Mouse (Mus musculus) heart, embryonic 14.5 days (tissue): ENCODE measurements around the gene Zfp970. TPM values are rescaled to one million over a fixed set of nuclear protein-coding genes. Genes with fewer than 3 reads are reported as not detected.
"Not testable (repeated sequence)": the region's sequence is repeated elsewhere in the genome, so short reads cannot be mapped to it uniquely, and the experiment has no call there.

Experiments used
- ATAC-seq: fragments of 200-750 bp; cut with Nextera tagmentation; 2 replicates; pipeline ENCODE4 v1.8.0; 2017; ENCODE audit warnings: low read depth, moderate TSS enrichment; ENCODE audit not compliant: insufficient number of reproducible peaks, insufficient read depth, low FRiP score
- H3K27ac ChIP-seq, 2 experiments: fragments of 200-500 bp in 1 of 2; fragments of 300-500 bp in 1 of 2; sonication (generic) in 1 of 2; replicated peaks in 1 of 2; 2 replicates each; pipeline ENCODE4 v1.5.1; 2012 to 2014; ENCODE audit warnings: low read depth in 2 of 2, low read length in 2 of 2, control low read depth in 1 of 2, mild to moderate bottlenecking in 1 of 2, mixed read lengths in 1 of 2; ENCODE audit not compliant: control insufficient read depth in 1 of 2, insufficient read depth in 1 of 2
- H3K27me3 ChIP-seq: fragments of 300-500 bp; sonication (generic); 2 replicates; pipeline ENCODE4 v1.6.1; 2014; ENCODE audit warnings: mild to moderate bottlenecking, low read length, control low read depth; ENCODE audit not compliant: control insufficient read depth, insufficient read depth
- H3K36me3 ChIP-seq: fragments of 300-500 bp; sonication (generic); 2 replicates; pipeline ENCODE4 v1.6.1; 2014; ENCODE audit warnings: mild to moderate bottlenecking, control low read depth, low read length, mixed read lengths; ENCODE audit not compliant: control insufficient read depth, insufficient read depth
- H3K4me1 ChIP-seq, 2 experiments: fragments of 200-500 bp in 1 of 2; fragments of 300-500 bp in 1 of 2; sonication (generic) in 1 of 2; 2 replicates each; pipeline ENCODE4 v1.6.1; 2012 to 2014; ENCODE audit warnings: low read length in 2 of 2, control low read depth in 1 of 2, mixed read lengths in 1 of 2; ENCODE audit not compliant: control insufficient read depth in 2 of 2, insufficient read depth in 2 of 2
- H3K4me2 ChIP-seq: fragments of 300-500 bp; sonication (generic); 2 replicates; pipeline ENCODE4 v1.6.1; 2014; ENCODE audit warnings: mild to moderate bottlenecking, low read length
- H3K4me3 ChIP-seq, 2 experiments: fragments of 200-500 bp in 1 of 2; fragments of 300-500 bp in 1 of 2; sonication (generic) in 1 of 2; 2 replicates each; pipeline ENCODE4 v1.5.1; 2012 to 2014; ENCODE audit warnings: low read length in 2 of 2, mild to moderate bottlenecking in 2 of 2, control low read depth in 1 of 2, low read depth in 1 of 2, moderate library complexity in 1 of 2; ENCODE audit not compliant: control insufficient read depth in 1 of 2, insufficient read depth in 1 of 2
- H3K9ac ChIP-seq: fragments of 300-500 bp; sonication (generic); 2 replicates; pipeline ENCODE4 v1.6.1; 2014; ENCODE audit warnings: mild to moderate bottlenecking, low read length
- H3K9me3 ChIP-seq: fragments of 300-500 bp; sonication (generic); 2 replicates; pipeline ENCODE4 v1.6.1; 2016; ENCODE audit warnings: low read length, control low read depth; ENCODE audit not compliant: control insufficient read depth
- WGBS: fragments of 180-500 bp; shearing (Covaris S2); extraction: QIAGEN DNeasy Blood & Tissue Kit; methylation state at CpG from one replicate; pipeline ENCODE4 v1.1.7; 2014; 5-methylcytosine and 5-hydroxymethylcytosine counted together
- polyA plus RNA-seq: library from polyadenylated mRNA; unstranded; fragments of >200 nt; fragmentation: Nextera tagmentation; extraction: Ambion mirVana; gene quantifications from 2 replicates; pipeline ENCODE4 v1.2.1, GENCODE M21; 2014

Gene Zfp970
- polyA plus RNA-seq, 1 experiment from 2014 or later, result 13.6 TPM

DNA sequence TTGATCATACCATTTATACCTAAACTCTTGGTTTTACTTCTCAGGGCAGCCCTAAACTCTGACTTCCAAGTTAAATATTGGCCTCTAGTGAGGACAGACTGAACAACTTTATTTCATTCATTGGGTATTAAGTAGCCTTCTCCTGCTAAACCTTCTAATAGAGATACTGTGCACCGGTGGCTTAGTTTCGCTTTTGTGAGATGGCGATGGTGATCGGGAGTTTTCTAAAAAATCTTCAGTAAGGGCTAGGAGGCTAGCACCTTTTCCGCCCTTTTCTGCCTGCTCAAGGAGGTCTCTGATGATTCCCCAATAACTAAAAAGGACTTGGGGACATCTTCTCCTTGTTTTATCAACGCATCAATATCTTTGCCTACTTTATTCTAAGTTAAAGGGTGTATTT lies 59.1 kb downstream of the Zfp970 start:
- H3K9me3 ChIP-seq, H3K4me3 ChIP-seq, ATAC-seq, H3K9ac ChIP-seq, H3K4me1 ChIP-seq, H3K27ac ChIP-seq, H3K36me3 ChIP-seq, H3K27me3 ChIP-seq, H3K4me2 ChIP-seq: not testable (repeated sequence)
- WGBS, result 88% methylated on average over 6 of the region's 6 CpGs

DNA sequence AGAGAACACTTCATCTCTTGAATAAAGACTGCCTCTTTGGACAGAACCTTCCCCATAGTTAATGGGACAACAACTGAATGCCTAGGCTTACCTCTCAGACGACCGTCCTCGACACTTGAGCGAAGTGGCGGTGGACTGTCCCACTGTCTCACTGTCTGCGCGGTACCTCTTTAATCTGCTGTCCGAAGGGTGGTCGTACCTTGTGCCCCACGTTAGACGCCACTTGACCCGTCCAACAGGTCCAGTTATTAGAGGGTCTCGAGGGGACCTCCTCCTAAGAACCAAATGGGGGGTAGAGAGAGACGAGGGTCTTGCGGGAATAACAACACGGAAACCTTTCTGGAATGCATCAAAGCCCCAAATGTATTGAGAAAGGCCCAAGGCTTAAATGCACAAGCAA lies 59.6 kb downstream of the Zfp970 start:
- not testable (repeated sequence) for H3K4me1 ChIP-seq, H3K27me3 ChIP-seq, H3K9ac ChIP-seq, H3K4me2 ChIP-seq, H3K9me3 ChIP-seq, H3K36me3 ChIP-seq, H3K4me3 ChIP-seq, ATAC-seq, H3K27ac ChIP-seq
- WGBS, result 84% methylated on average over 16 of the region's 16 CpGs

Other genes starting within 250 kb of the Zfp970 start
- not detected in 2 replicates for gene Gm14409, start 197.7 kb upstream of the Zfp970 start, polyA plus RNA-seq
- gene Gm14412, start 140.4 kb upstream of the Zfp970 start, polyA plus RNA-seq, result 0.50 and 0.74 TPM in 2 replicates
- 8.6 and 11.7 TPM in 2 replicates for gene Gm14418, start 66.4 kb upstream of the Zfp970 start, polyA plus RNA-seq
- gene Gm14403, start 33.5 kb downstream of the Zfp970 start, polyA plus RNA-seq, result 6.6 and 7.3 TPM in 2 replicates
- not detected in 2 replicates for gene Gm14406, start 113.5 kb downstream of the Zfp970 start, polyA plus RNA-seq